ENCODE assay signal across 8 mouse cellular contexts in genomic region chr16:22844061-22844801, GRCm38 (mm10). TPM values are rescaled to one million over a fixed set of nuclear protein-coding genes. Genes with fewer than 3 reads are reported as not detected.
A peak's percentile ranks its signal among the peaks of the same experiment; 100 is the strongest.
DNase-seq lines count a peak whose midpoint lies in the region; ATAC-seq and TF ChIP-seq lines count a peak whose summit lies in the region.

No protein-coding gene starts in this region.

- peak; percentile 94 for ATAC-seq in hindbrain, embryonic 12.5 days (ENCODE audit: low FRiP score)
- ATAC-seq in lung, postnatal 0 days: peak; percentile 96

- peak; percentile 43 for DNase-seq in WW6 (ENCODE audit: low read depth, low spot score)
- DNase-seq in cerebellum, postnatal 36 days: peak; percentile 77 to 81
- peak; percentile 53 to 66 for DNase-seq in frontal cortex, postnatal 25 days (ENCODE audit: low spot score in 2 of 2)
- peak; percentile 50 to 70 for DNase-seq in layer of hippocampus, postnatal 25 days (ENCODE audit: extremely low spot score in 1 of 2, low spot score in 1 of 2)
- DNase-seq in lung, postnatal 0 days (ENCODE audit: low spot score): peak; percentile 92
- DNase-seq in retina, postnatal 7 days (ENCODE audit: low read depth, low spot score): peak; percentile 66
- peak; percentile 47 for DNase-seq in urinary bladder, adult 2 months (ENCODE audit: low spot score)

- H3K27me3 ChIP-seq in hindbrain, embryonic 12.5 days: no peaks in the 10 kb centered on the region
- no peaks in the 10 kb centered on the region for H3K27me3 ChIP-seq in lung, postnatal 0 days (replicated peaks; ENCODE audit: insufficient read depth, low read length)

- no peaks in the 10 kb centered on the region for H3K9me3 ChIP-seq in hindbrain, embryonic 12.5 days (replicated peaks)
- no peaks in the 10 kb centered on the region for H3K9me3 ChIP-seq in lung, postnatal 0 days (ENCODE audit: low read length)

- WGBS in hindbrain, embryonic 12.5 days: 11% methylated on average over 26 of the region's 26 CpGs
- 7% methylated on average over 26 of the region's 26 CpGs for WGBS in lung, postnatal 0 days

- H3K4me3 ChIP-seq in hindbrain, embryonic 12.5 days: peak overlapping the region; percentile 49
- H3K4me3 ChIP-seq in lung, postnatal 0 days (ENCODE audit: low read depth, low read length): peak overlapping the region; percentile 46

- H3K4me1 ChIP-seq in hindbrain, embryonic 12.5 days: peaks cover 6% of the 10 kb centered on the region
- H3K4me1 ChIP-seq in lung, postnatal 0 days (ENCODE audit: insufficient read depth, low read depth, low read length): no peaks in the 10 kb centered on the region

- peak overlapping the region; percentile 80 for H3K9ac ChIP-seq in hindbrain, embryonic 12.5 days
- peak overlapping the region; percentile 50 for H3K9ac ChIP-seq in lung, postnatal 0 days (replicated peaks; ENCODE audit: low read depth)

- peak overlapping the region; percentile 49; the same call in 1 of the 2 replicates for H3K27ac ChIP-seq in hindbrain, embryonic 12.5 days
- H3K27ac ChIP-seq in lung, postnatal 0 days (ENCODE audit: low read length): peak overlapping the region; percentile 54; the same call in 1 of the 2 replicates

- H3K36me3 ChIP-seq in hindbrain, embryonic 12.5 days: peaks cover 11% of the 10 kb centered on the region; the same call in 1 of the 2 replicates
- H3K36me3 ChIP-seq in lung, postnatal 0 days (ENCODE audit: insufficient read depth, low read length): no peaks in the 10 kb centered on the region

- H3K4me2 ChIP-seq in hindbrain, embryonic 12.5 days (replicated peaks): peak overlapping the region; percentile 82
- H3K4me2 ChIP-seq in lung, postnatal 0 days (replicated peaks; ENCODE audit: low read depth, low read length): peak overlapping the region; percentile 94

- no peak for TF ChIP-seq EP300 in lung, postnatal 0 days (IDR thresholded peaks at IDR 0.05)

- TF ChIP-seq CTCF in lung, postnatal 0 days (IDR thresholded peaks at IDR 0.05): no peak

RNA-seq across cellular contexts. Expression of gene Tbccd1, which starts 13.2 kb away (rescaled TPM):
- polyA plus RNA-seq in hindbrain, embryonic 12.5 days (2016; fragmentation: Nextera tagmentation; extraction: Ambion mirVana): 30.1 and 32.5 TPM in 2 replicates
- total RNA-seq in layer of hippocampus, postnatal 25 days (2021): 10 to 100 TPM; 13.7 to 14.6 TPM
- 15.3 and 16.0 TPM in 2 replicates for polyA plus RNA-seq in lung, postnatal 0 days (2015; fragmentation: Nextera tagmentation; extraction: Ambion mirVana)
- 19.8 and 23.6 TPM in 2 replicates for polyA plus RNA-seq in urinary bladder, adult 2 months (2012; rRNA removed)

RNA-seq across cellular contexts. Expression of gene Dnajb11, which starts 13.4 kb away (rescaled TPM):
- 104 and 112 TPM in 2 replicates for polyA plus RNA-seq in hindbrain, embryonic 12.5 days (2016; fragmentation: Nextera tagmentation; extraction: Ambion mirVana)
- total RNA-seq in layer of hippocampus, postnatal 25 days (2021): 10 to 100 TPM; 71.1 to 71.7 TPM
- polyA plus RNA-seq in lung, postnatal 0 days (2015; fragmentation: Nextera tagmentation; extraction: Ambion mirVana): 82.8 and 86.9 TPM in 2 replicates
- polyA plus RNA-seq in urinary bladder, adult 2 months (2012; rRNA removed): 43.5 and 45.6 TPM in 2 replicates

RNA-seq across cellular contexts. Expression of gene Crygs, which starts 32.9 kb away (rescaled TPM):
- not detected in 2 replicates for polyA plus RNA-seq in hindbrain, embryonic 12.5 days (2016; fragmentation: Nextera tagmentation; extraction: Ambion mirVana)
- total RNA-seq in layer of hippocampus, postnatal 25 days (2021): not detected
- polyA plus RNA-seq in lung, postnatal 0 days (2015; fragmentation: Nextera tagmentation; extraction: Ambion mirVana): 0.15 TPM in 1 of 2 replicates, not detected in the other
- polyA plus RNA-seq in urinary bladder, adult 2 months (2012; rRNA removed): not detected in 2 replicates

RNA-seq across cellular contexts. Expression of gene Ahsg, which starts 46.8 kb away (rescaled TPM):
- polyA plus RNA-seq in hindbrain, embryonic 12.5 days (2016; fragmentation: Nextera tagmentation; extraction: Ambion mirVana): not detected in 2 replicates
- total RNA-seq in layer of hippocampus, postnatal 25 days (2021): not detected
- 1.6 and 3.0 TPM in 2 replicates for polyA plus RNA-seq in lung, postnatal 0 days (2015; fragmentation: Nextera tagmentation; extraction: Ambion mirVana)
- polyA plus RNA-seq in urinary bladder, adult 2 months (2012; rRNA removed): 0.21 and 1.8 TPM in 2 replicates

Comparison
In these comparisons a context has a peak if more than half of its experiments do, and no peak if none do; other contexts are left out.
1. Peak in every context shown above with its lines: DNase-seq, ATAC-seq, H3K4me3 ChIP-seq and H3K27ac ChIP-seq.